In genomic region chr6:32710208-32710607, GRCm38 (mm10) we compare ENCODE assay signal across 9 mouse cellular contexts.
DNase-seq lines count a peak whose midpoint lies in the region; ATAC-seq lines count a peak whose summit lies in the region.
"Had no signal": no experiment of that assay in that cellular context is flagged by ENCODE, and none has a peak within 500 bp of the region (broad histone marks: within the 10 kb centered on the region; RNA-seq: fewer than 3 reads in every experiment).

No protein-coding gene starts in this region.

- H3K27me3 ChIP-seq in midbrain, embryonic 11.5 days (ENCODE audit: control insufficient read depth, insufficient read depth, low read length): no peaks in the 10 kb centered on the region
- no peaks in the 10 kb centered on the region for H3K27me3 ChIP-seq in midbrain, embryonic 15.5 days (replicated peaks)

- ATAC-seq in midbrain, embryonic 11.5 days (ENCODE audit: low FRiP score): 0 out of 2 replicates have a peak, but pooled peaks have one; percentile 38
- ATAC-seq in midbrain, embryonic 15.5 days (replicated peaks): no peak
- ATAC-seq in granulocyte monocyte progenitor cell, adult 5-6 weeks (replicated peaks; ENCODE audit: poor library complexity, severe bottlenecking): peak; percentile 67

- DNase-seq in midbrain, embryonic 11.5 days (ENCODE audit: low spot score, missing footprints): peak; percentile 94
- peak; percentile 42 for DNase-seq in adrenal gland, postnatal 25 days
- peak; percentile 20 to 74 for DNase-seq in kidney, postnatal 36 days
- peak; percentile 84 for DNase-seq in retina, embryonic 14.5 days (ENCODE audit: low spot score)
- DNase-seq in cerebellum, postnatal 36 days: no peak
- DNase-seq in frontal cortex, adult 2 months (ENCODE audit: extremely low spot score in 1 of 2, low spot score in 1 of 2): no peak

- no peaks in the 10 kb centered on the region for H3K36me3 ChIP-seq in midbrain, embryonic 11.5 days (ENCODE audit: control insufficient read depth, insufficient read depth, low read length)
- no peaks in the 10 kb centered on the region for H3K36me3 ChIP-seq in midbrain, embryonic 15.5 days (replicated peaks)
- H3K36me3 ChIP-seq: liver, embryonic 15.5 days had no signal

- H3K4me1 ChIP-seq in midbrain, embryonic 11.5 days (ENCODE audit: control insufficient read depth, insufficient read depth, low read length): no peaks in the 10 kb centered on the region; the same call in 1 of the 2 replicates
- H3K4me1 ChIP-seq in midbrain, embryonic 15.5 days: no peaks in the 10 kb centered on the region
- H3K4me1 ChIP-seq: liver, embryonic 15.5 days had no signal

- H3K9ac ChIP-seq in midbrain, embryonic 11.5 days (ENCODE audit: low read length): no peak overlapping the region
- H3K9ac ChIP-seq in midbrain, embryonic 15.5 days: no peak overlapping the region
- H3K9ac ChIP-seq: liver, embryonic 15.5 days had no signal

- no peaks in the 10 kb centered on the region for H3K9me3 ChIP-seq in midbrain, embryonic 11.5 days (ENCODE audit: control insufficient read depth, low read length)
- no peaks in the 10 kb centered on the region; the same call in 1 of the 2 replicates for H3K9me3 ChIP-seq in midbrain, embryonic 15.5 days
- H3K9me3 ChIP-seq: liver, embryonic 15.5 days had no signal

- no peak overlapping the region for H3K27ac ChIP-seq in midbrain, embryonic 11.5 days (ENCODE audit: low read depth, low read length)
- H3K27ac ChIP-seq in midbrain, embryonic 15.5 days: no peak overlapping the region
- H3K27ac ChIP-seq: liver, embryonic 15.5 days had no signal

- no peak overlapping the region for H3K4me3 ChIP-seq in midbrain, embryonic 11.5 days (ENCODE audit: low read depth, low read length)
- no peak overlapping the region for H3K4me3 ChIP-seq in midbrain, embryonic 15.5 days
- H3K4me3 ChIP-seq: liver, embryonic 15.5 days had no signal

- WGBS in midbrain, embryonic 11.5 days: 7% methylated on average over 10 of the region's 10 CpGs
- WGBS in midbrain, embryonic 15.5 days: 10% methylated on average over 10 of the region's 10 CpGs

- no peak overlapping the region for H3K4me2 ChIP-seq in midbrain, embryonic 11.5 days
- H3K4me2 ChIP-seq in midbrain, embryonic 15.5 days: no peak overlapping the region
- H3K4me2 ChIP-seq: liver, embryonic 15.5 days had no signal

Comparison
In these comparisons a context has a peak if more than half of its experiments do, and no peak if none do; other contexts are left out.
1. DNase-seq: peak in midbrain, embryonic 11.5 days (single experiment), adrenal gland, postnatal 25 days (single experiment), kidney, postnatal 36 days (2 of 2) and retina, embryonic 14.5 days (single experiment); none in cerebellum, postnatal 36 days (0 of 2) and frontal cortex, adult 2 months (0 of 2).